Mouse (Mus musculus): ENCODE results near the gene Olfr713. TPM values are rescaled to one million over a fixed set of nuclear protein-coding genes. Genes with fewer than 3 reads are reported as not detected.

The Olfr713 gene
- polyA plus RNA-seq, 1 experiment from 2014 or later: not detected

DNA sequence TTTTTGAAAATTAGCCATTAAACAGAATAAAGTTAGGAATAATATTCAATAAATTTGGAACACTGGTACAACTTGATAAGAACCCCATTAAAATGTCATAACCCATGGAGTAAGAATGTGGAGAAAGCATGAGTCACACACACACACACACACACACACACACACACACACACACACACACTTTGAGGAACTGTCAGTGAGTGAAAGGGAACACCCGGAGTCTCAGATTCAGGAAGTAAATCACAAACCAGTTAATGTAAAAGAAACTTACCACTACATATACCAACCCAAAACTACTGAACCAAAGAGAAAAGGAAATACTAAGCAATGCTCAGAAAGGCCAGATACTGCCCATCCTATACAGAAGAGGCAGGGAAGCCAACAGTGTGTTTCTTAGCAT lies 13.4 kb downstream of the Olfr713 start:
- no peak for TF ChIP-seq CTCF (IDR thresholded peaks at IDR 0.05; ENCODE audit: low read depth)
- 39% methylated on average over 1 of the region's 1 CpGs for WGBS

DNA sequence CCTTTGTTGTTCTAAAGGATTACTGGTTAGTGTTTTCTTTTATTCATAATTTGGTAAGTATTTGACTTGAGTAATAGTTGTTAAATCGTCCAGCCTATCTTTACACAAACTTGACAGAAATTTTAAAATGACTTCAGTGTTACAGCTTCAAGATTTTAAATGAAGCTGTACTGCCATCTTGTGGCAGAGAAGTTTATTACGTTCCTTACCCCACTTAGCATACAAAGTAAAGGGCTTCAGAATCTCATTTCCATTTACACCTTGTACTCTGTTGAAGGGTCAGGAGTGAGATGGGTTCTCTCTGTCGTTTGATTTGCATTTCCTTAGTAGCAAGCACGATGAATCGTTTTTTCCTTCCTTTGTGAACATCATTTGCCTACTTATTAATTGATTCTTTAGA lies 14.9 kb downstream of the Olfr713 start:
- Histone ChIP-seq H3K4me3 (replicated peaks; ENCODE audit: low read depth, low read length) (no peak overlapping the region), H3K27me3 (ENCODE audit: insufficient read depth, low read length) (no peaks in the 10 kb centered on the region), H3K27ac (no peak overlapping the region), H3K36me3 (ENCODE audit: insufficient read depth, low read length) (no peaks in the 10 kb centered on the region), H3K9me3 (replicated peaks; ENCODE audit: low read length) (no peaks in the 10 kb centered on the region), H3K9ac (ENCODE audit: low read depth, low read length) (no peak overlapping the region), H3K4me1 (replicated peaks; ENCODE audit: insufficient read depth, low read length) (no peaks in the 10 kb centered on the region), H3K4me2 (ENCODE audit: low read length) (no peak overlapping the region)
- DNase-seq (ENCODE audit: low spot score) (peak; percentile 69), ATAC-seq (replicated peaks; ENCODE audit: low FRiP score, low read depth) (no peak)
- 2% methylated on average over 5 of the region's 5 CpGs for WGBS
- peak; percentile 73 for TF ChIP-seq CTCF (IDR thresholded peaks at IDR 0.05; ENCODE audit: low read depth)

More for the DNA sequence above, 13.4 kb downstream of the Olfr713 start:
- no peaks in the 10 kb centered on the region for H3K4me1 ChIP-seq (replicated peaks; ENCODE audit: insufficient read depth, low read length)
- no peak for ATAC-seq (replicated peaks; ENCODE audit: low FRiP score, low read depth)
- H3K9ac ChIP-seq (ENCODE audit: low read depth, low read length): no peak overlapping the region
- H3K27me3 ChIP-seq (ENCODE audit: insufficient read depth, low read length): no peaks in the 10 kb centered on the region
- no peak overlapping the region for H3K4me3 ChIP-seq (replicated peaks; ENCODE audit: low read depth, low read length)
- H3K27ac ChIP-seq: no peak overlapping the region
- H3K9me3 ChIP-seq (replicated peaks; ENCODE audit: low read length): no peaks in the 10 kb centered on the region
- H3K4me2 ChIP-seq (ENCODE audit: low read length): no peak overlapping the region
- DNase-seq (ENCODE audit: low spot score): no peak
- H3K36me3 ChIP-seq (ENCODE audit: insufficient read depth, low read length): no peaks in the 10 kb centered on the region

DNA sequence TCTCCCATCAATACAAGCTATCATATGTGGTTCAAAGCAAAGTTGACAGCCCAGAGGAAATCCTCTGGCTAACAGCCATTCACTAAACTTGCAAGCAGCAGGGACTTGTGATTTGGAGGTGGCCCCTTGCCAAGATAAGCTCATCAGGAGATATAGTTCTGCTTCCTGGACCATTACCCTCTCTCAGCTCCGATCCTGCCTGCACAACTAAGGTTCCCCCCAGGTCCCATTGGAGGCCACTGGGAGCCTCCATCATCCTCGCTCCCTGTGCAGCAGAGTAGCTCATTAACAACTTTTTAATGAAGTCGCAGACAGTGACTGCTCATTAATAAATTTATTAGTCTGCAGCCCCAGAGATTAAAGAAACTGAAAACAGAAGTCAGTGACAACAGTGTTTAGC lies 16.6 kb downstream of the Olfr713 start:
- Histone ChIP-seq H3K4me3 (replicated peaks; ENCODE audit: low read depth, low read length) (no peak overlapping the region), H3K36me3 (ENCODE audit: insufficient read depth, low read length) (no peaks in the 10 kb centered on the region), H3K4me2 (ENCODE audit: low read length) (no peak overlapping the region), H3K9ac (ENCODE audit: low read depth, low read length) (no peak overlapping the region), H3K27me3 (ENCODE audit: insufficient read depth, low read length) (no peaks in the 10 kb centered on the region), H3K9me3 (replicated peaks; ENCODE audit: low read length) (no peaks in the 10 kb centered on the region), H3K4me1 (replicated peaks; ENCODE audit: insufficient read depth, low read length) (no peaks in the 10 kb centered on the region), H3K27ac (no peak overlapping the region)
- ATAC-seq (replicated peaks; ENCODE audit: low FRiP score, low read depth): no peak
- WGBS: 15% methylated on average over 3 of the region's 3 CpGs
- no peak for TF ChIP-seq CTCF (IDR thresholded peaks at IDR 0.05; ENCODE audit: low read depth)
- DNase-seq (ENCODE audit: low spot score): no peak

DNA sequence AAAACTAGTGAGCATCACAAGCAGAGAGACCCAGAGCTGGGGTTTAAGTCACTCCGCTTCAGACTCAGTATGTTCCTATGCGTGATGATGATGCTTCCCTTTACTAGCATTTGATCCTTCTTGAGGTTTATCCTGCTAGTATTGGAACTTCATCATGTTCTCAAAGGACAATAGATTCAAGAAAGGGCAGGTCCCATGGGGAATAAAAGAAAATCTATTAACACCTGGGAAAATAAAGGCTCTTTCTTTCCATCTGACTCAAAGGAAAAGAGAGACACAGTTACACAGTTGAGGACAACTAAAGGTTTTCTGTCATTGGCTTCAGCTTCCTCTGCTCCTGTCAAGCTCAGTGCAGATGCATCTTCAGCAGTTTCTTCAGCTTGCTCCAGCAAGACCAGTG lies 39.7 kb downstream of the Olfr713 start, which contains the start of gene Olfr714:
TSS of gene Olfr714 (plus strand) at position 301 of the 400 bp plus-strand sequence.
- DNase-seq (ENCODE audit: low spot score) (no peak), ATAC-seq (replicated peaks; ENCODE audit: low FRiP score, low read depth) (no peak)
- Histone ChIP-seq H3K4me2 (ENCODE audit: low read length) (no peak within 1 kb of the TSS), H3K27ac (no peak within 1 kb of the TSS), H3K27me3 (ENCODE audit: insufficient read depth, low read length) (no peaks in the 10 kb centered on the region), H3K9ac (ENCODE audit: low read depth, low read length) (no peak within 1 kb of the TSS), H3K4me1 (replicated peaks; ENCODE audit: insufficient read depth, low read length) (no peaks in the 10 kb centered on the region), H3K36me3 (ENCODE audit: insufficient read depth, low read length) (no peaks in the 10 kb centered on the region), H3K9me3 (replicated peaks; ENCODE audit: low read length) (no peaks in the 10 kb centered on the region), H3K4me3 (replicated peaks; ENCODE audit: low read depth, low read length) (no peak within 1 kb of the TSS)
- 88% methylated on average over 2 of the region's 2 CpGs for WGBS
- no peak for TF ChIP-seq CTCF (IDR thresholded peaks at IDR 0.05; ENCODE audit: low read depth)

Other genes starting within 250 kb of the Olfr713 start
- gene Olfr699, start 238.0 kb upstream of the Olfr713 start, polyA plus RNA-seq (2015; fragmentation: Nextera tagmentation; extraction: Ambion mirVana): not detected in 2 replicates
- gene Olfr700, start 222.3 kb upstream of the Olfr713 start, polyA plus RNA-seq (2015; fragmentation: Nextera tagmentation; extraction: Ambion mirVana): not detected in 2 replicates
- gene Olfr701, start 217.0 kb upstream of the Olfr713 start, polyA plus RNA-seq (2015; fragmentation: Nextera tagmentation; extraction: Ambion mirVana): not detected in 2 replicates
- not detected in 2 replicates for gene Olfr702, start 197.3 kb upstream of the Olfr713 start, polyA plus RNA-seq (2015; fragmentation: Nextera tagmentation; extraction: Ambion mirVana)
- not detected in 2 replicates for gene Olfr703, start 187.8 kb upstream of the Olfr713 start, polyA plus RNA-seq (2015; fragmentation: Nextera tagmentation; extraction: Ambion mirVana)
- gene Olfr704, start 168.0 kb upstream of the Olfr713 start, polyA plus RNA-seq (2015; fragmentation: Nextera tagmentation; extraction: Ambion mirVana): not detected in 2 replicates
- not detected in 2 replicates for gene Olfr705, start 154.3 kb upstream of the Olfr713 start, polyA plus RNA-seq (2015; fragmentation: Nextera tagmentation; extraction: Ambion mirVana)
- gene Olfr706, start 143.0 kb upstream of the Olfr713 start, polyA plus RNA-seq (2015; fragmentation: Nextera tagmentation; extraction: Ambion mirVana): not detected in 2 replicates
- not detected in 2 replicates for gene Olfr707, start 129.9 kb upstream of the Olfr713 start, polyA plus RNA-seq (2015; fragmentation: Nextera tagmentation; extraction: Ambion mirVana)
- gene Olfr1532-ps1, start 123.2 kb upstream of the Olfr713 start, polyA plus RNA-seq (2015; fragmentation: Nextera tagmentation; extraction: Ambion mirVana): not detected in 2 replicates
- gene Olfr709-ps1, start 99.0 kb upstream of the Olfr713 start, polyA plus RNA-seq (2015; fragmentation: Nextera tagmentation; extraction: Ambion mirVana): not detected in 2 replicates
- not detected in 2 replicates for gene Olfr710, start 82.9 kb upstream of the Olfr713 start, polyA plus RNA-seq (2015; fragmentation: Nextera tagmentation; extraction: Ambion mirVana)
- gene Olfr6, start 67.2 kb upstream of the Olfr713 start, polyA plus RNA-seq (2015; fragmentation: Nextera tagmentation; extraction: Ambion mirVana): not detected in 2 replicates
- gene Olfr711, start 55.7 kb upstream of the Olfr713 start, polyA plus RNA-seq (2015; fragmentation: Nextera tagmentation; extraction: Ambion mirVana): not detected in 2 replicates
- gene Olfr2, start 25.1 kb upstream of the Olfr713 start, polyA plus RNA-seq (2015; fragmentation: Nextera tagmentation; extraction: Ambion mirVana): not detected in 2 replicates
- gene Olfr714, start 39.8 kb downstream of the Olfr713 start, polyA plus RNA-seq (2015; fragmentation: Nextera tagmentation; extraction: Ambion mirVana): not detected in 2 replicates
- not detected in 2 replicates for gene Olfr17, start 62.0 kb downstream of the Olfr713 start, polyA plus RNA-seq (2015; fragmentation: Nextera tagmentation; extraction: Ambion mirVana)
- not detected in 2 replicates for gene Olfr715b, start 79.2 kb downstream of the Olfr713 start, polyA plus RNA-seq (2015; fragmentation: Nextera tagmentation; extraction: Ambion mirVana)
- gene Olfr715, start 99.9 kb downstream of the Olfr713 start, polyA plus RNA-seq (2015; fragmentation: Nextera tagmentation; extraction: Ambion mirVana): not detected in 2 replicates
- not detected in 2 replicates for gene Olfr716, start 107.2 kb downstream of the Olfr713 start, polyA plus RNA-seq (2015; fragmentation: Nextera tagmentation; extraction: Ambion mirVana)
- not detected in 2 replicates for gene Nlrp14, start 135.8 kb downstream of the Olfr713 start, polyA plus RNA-seq (2015; fragmentation: Nextera tagmentation; extraction: Ambion mirVana)
- gene Rbmxl2, start 178.3 kb downstream of the Olfr713 start, polyA plus RNA-seq (2015; fragmentation: Nextera tagmentation; extraction: Ambion mirVana): not detected in 2 replicates